Mouse (Mus musculus) heart, embryonic 16.5 days (tissue): ENCODE measurements around the gene Dmc1. TPM values are rescaled to one million over a fixed set of nuclear protein-coding genes. Genes with fewer than 3 reads are reported as not detected.

ENCODE experiments used
- ATAC-seq: fragments of 200-750 bp; cut with Nextera tagmentation; replicated peaks from 2 replicates; pipeline ENCODE4 v1.8.0; 2017; ENCODE audit warnings: moderate number of reproducible peaks; ENCODE audit not compliant: insufficient read depth, low FRiP score; ENCODE audit errors: extremely low read depth
- H3K27ac ChIP-seq: fragments of 300-500 bp; sonication (generic); 2 replicates; pipeline ENCODE4 v1.5.1; 2014; ENCODE audit warnings: mild to moderate bottlenecking, low read length, control low read depth, moderate library complexity
- H3K27me3 ChIP-seq: fragments of 300-500 bp; sonication (generic); 2 replicates; pipeline ENCODE4 v1.6.1; 2014; ENCODE audit warnings: low read length, mixed read lengths; ENCODE audit not compliant: control insufficient read depth, insufficient read depth
- H3K36me3 ChIP-seq: fragments of 300-500 bp; sonication (generic); 2 replicates; pipeline ENCODE4 v1.6.1; 2014; ENCODE audit not compliant: control insufficient read depth, insufficient read depth
- H3K4me1 ChIP-seq: fragments of 300-500 bp; sonication (generic); 2 replicates; pipeline ENCODE4 v1.6.1; 2014; ENCODE audit warnings: low read length, mixed read lengths; ENCODE audit not compliant: control insufficient read depth, insufficient read depth
- H3K4me2 ChIP-seq: fragments of 300-500 bp; sonication (generic); 2 replicates; pipeline ENCODE4 v1.6.1; 2014; ENCODE audit warnings: low read depth, mild to moderate bottlenecking, control low read depth, low read length
- H3K4me3 ChIP-seq: fragments of 300-500 bp; sonication (generic); 2 replicates; pipeline ENCODE4 v1.5.1; 2014; ENCODE audit warnings: mild to moderate bottlenecking, control low read depth, low read length
- H3K9ac ChIP-seq: fragments of 300-500 bp; sonication (generic); 2 replicates; pipeline ENCODE4 v1.6.1; 2014; ENCODE audit warnings: low read length, control low read depth
- H3K9me3 ChIP-seq: fragments of 300-500 bp; sonication (generic); replicated peaks from 2 replicates; pipeline ENCODE4 v1.6.1; 2016; ENCODE audit warnings: low read length; ENCODE audit not compliant: control insufficient read depth
- WGBS: fragments of 180-500 bp; shearing (Covaris S2); extraction: QIAGEN DNeasy Blood & Tissue Kit; methylation state at CpG from one replicate; pipeline ENCODE4 v1.1.7; 2014; 5-methylcytosine and 5-hydroxymethylcytosine counted together
- polyA plus RNA-seq: library from polyadenylated mRNA; unstranded; fragments of >200 nt; fragmentation: Nextera tagmentation; extraction: Ambion mirVana; gene quantifications from 2 replicates; pipeline ENCODE4 v1.2.1, GENCODE M21; 2015

The Dmc1 gene
- polyA plus RNA-seq, 1 experiment from 2014 or later = 1.3 TPM

DNA sequence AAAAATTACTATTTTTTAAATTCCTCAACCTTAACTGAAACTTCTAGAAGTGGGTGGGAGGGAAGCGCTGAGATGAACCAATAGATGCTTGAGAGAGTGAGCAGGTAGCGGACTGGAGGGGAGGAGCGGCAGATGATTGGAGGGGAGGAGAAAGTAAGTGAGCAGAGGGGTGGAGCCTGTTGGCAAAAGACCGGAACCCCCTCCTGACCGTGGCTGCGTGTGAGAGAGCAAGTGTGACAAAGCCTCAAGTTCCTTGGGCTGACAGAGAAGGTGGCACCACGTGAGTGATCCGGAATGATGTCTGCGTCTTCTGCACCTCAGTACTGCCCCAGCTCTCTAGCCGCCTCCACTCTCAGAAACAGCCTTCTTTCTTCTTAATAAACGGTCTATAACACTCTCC lies 12.2 kb upstream of the Dmc1 start:
- H3K4me2 ChIP-seq = no peak overlapping the region
- no peak overlapping the region for H3K27ac ChIP-seq
- no peaks in the 10 kb centered on the region for H3K4me1 ChIP-seq
- no peak for ATAC-seq
- no peak overlapping the region for H3K9ac ChIP-seq
- H3K9me3 ChIP-seq = no peaks in the 10 kb centered on the region
- 82% methylated on average over 11 of the region's 11 CpGs for WGBS
- H3K36me3 ChIP-seq = no peaks in the 10 kb centered on the region; the same call in 1 of the 2 replicates
- no peaks in the 10 kb centered on the region for H3K27me3 ChIP-seq
- no peak overlapping the region for H3K4me3 ChIP-seq

DNA sequence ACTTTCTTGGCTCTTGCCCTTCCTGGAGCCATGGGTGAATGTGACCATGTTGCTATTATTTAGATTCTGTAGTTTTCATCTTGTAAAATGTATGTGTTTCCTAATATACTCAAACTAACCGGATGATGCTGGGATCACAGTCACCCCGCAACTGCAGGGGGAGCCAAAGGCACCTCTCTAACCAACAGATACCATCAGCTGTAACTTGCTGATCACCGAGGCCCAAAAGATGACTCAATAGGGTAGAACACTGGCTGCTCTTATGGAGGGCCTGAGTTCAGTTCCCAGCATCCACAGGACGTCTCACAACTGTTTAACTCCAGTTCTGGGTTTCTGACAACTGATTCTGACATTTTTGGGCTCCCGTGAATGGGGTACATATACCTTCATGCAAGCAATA lies 11.8 kb upstream of the Dmc1 start:
- Histone ChIP-seq H3K4me1 (no peaks in the 10 kb centered on the region), H3K36me3 (no peaks in the 10 kb centered on the region; the same call in 1 of the 2 replicates), H3K4me3 (no peak overlapping the region), H3K4me2 (no peak overlapping the region), H3K9ac (no peak overlapping the region), H3K27ac (no peak overlapping the region), H3K9me3 (no peaks in the 10 kb centered on the region), H3K27me3 (no peaks in the 10 kb centered on the region)
- 80% methylated on average over 5 of the region's 5 CpGs for WGBS
- ATAC-seq = no peak

DNA sequence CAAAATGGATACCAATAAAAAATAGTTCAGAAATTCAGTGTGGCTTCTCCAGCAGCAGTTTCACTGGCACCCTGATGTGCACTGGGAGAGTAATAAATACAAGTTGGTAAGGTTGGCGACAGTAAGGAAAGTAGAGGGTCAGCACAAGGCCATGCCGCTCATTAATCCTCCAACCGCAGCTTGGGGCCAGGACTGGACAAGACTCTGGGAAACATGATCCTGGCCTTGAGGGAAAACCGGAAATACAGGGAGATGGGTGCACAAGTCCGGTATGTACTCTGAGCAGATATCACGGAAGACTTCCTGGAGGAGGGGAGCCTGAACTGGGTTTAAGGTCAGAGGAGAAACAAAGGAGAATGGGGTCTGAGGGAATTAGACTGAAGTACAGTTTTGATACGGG lies 10.6 kb upstream of the Dmc1 start:
- no peak for ATAC-seq
- H3K4me1 ChIP-seq = no peaks in the 10 kb centered on the region
- H3K27me3 ChIP-seq = no peaks in the 10 kb centered on the region
- WGBS = 74% methylated on average over 7 of the region's 7 CpGs
- H3K27ac ChIP-seq = no peak overlapping the region
- H3K9me3 ChIP-seq = no peaks in the 10 kb centered on the region
- no peak overlapping the region for H3K4me3 ChIP-seq
- H3K9ac ChIP-seq = no peak overlapping the region
- no peak overlapping the region for H3K4me2 ChIP-seq
- H3K36me3 ChIP-seq = no peaks in the 10 kb centered on the region; the same call in 1 of the 2 replicates

DNA sequence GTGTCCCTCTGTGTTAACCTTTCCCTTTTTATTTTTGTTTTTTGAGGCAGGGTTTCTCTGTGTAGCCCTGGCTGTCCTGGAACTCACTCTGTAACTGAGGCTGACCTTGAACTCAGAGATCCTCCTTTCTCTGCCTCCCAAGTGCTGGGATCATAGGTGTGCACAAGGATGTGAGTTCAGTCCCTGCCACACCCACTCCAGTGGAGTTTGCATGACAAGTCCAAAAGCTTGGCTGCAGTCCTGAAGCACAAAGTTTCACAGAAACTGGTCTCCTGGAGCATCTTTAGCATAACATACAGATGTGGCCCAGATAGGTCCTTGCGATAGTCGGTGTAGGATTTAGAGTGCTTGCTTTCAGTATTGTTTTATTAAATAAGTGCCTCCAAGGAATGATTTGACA lies 4.3 kb upstream of the Dmc1 start:
- Histone ChIP-seq H3K4me3 (no peak overlapping the region), H3K9me3 (no peaks in the 10 kb centered on the region)

DNA sequence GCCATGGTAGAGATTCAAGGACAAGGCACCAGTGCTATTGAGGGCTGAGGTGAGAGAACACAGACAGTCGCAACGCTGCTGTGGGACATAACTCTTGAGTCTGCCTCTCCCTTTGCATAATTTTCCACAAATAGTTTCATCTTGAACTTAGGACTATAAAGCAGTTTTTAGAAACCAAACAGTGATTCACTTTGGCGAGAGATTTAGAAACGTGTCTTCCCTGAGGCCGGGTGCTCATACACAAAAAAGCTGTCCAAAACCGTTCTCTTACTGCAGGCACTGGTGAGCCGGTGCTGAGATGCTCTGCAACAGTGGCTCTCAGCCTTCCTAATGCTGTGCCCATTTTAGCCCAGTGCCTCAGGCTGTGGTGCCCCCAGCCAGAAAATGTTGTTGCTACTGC lies 3.3 kb upstream of the Dmc1 start:
- Histone ChIP-seq H3K4me2 (no peak overlapping the region), H3K36me3 (no peaks in the 10 kb centered on the region; the same call in 1 of the 2 replicates), H3K27me3 (peaks cover 6% of the 10 kb centered on the region; the same call in 1 of the 2 replicates), H3K4me1 (peaks cover 7% of the 10 kb centered on the region), H3K9me3 (no peaks in the 10 kb centered on the region; the same call in 1 of the 2 replicates), H3K4me3 (no peak overlapping the region), H3K27ac (no peak overlapping the region), H3K9ac (no peak overlapping the region)
- 67% methylated on average over 7 of the region's 7 CpGs for WGBS
- no peak for ATAC-seq

More for the DNA sequence above, 4.3 kb upstream of the Dmc1 start:
- H3K27ac ChIP-seq = no peak overlapping the region
- peaks cover 3% of the 10 kb centered on the region; the same call in 1 of the 2 replicates for H3K27me3 ChIP-seq
- WGBS = 97% methylated on average over 2 of the region's 2 CpGs
- no peak overlapping the region for H3K9ac ChIP-seq
- H3K4me2 ChIP-seq = no peak overlapping the region
- H3K4me1 ChIP-seq = peaks cover 7% of the 10 kb centered on the region
- ATAC-seq = no peak
- no peaks in the 10 kb centered on the region; the same call in 1 of the 2 replicates for H3K36me3 ChIP-seq

DNA sequence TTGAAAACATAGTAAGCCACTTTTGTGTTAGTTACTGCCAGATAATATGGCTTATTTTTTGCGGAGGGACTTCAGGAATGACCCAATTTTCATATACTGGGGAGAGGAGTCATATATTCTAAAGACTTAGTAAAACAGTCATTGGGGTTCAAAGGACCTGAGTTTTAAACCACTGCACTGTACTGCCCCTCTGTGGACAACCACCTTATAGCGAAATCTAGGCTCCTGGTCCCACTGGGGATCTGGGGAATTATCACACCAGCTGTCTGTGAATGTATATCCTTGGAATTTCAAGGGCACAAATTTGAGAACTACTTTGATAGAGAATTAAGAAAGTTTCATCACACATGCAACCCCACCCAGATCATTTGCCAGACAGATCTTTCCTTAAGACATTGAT lies 2.8 kb upstream of the Dmc1 start:
- Histone ChIP-seq H3K4me2 (no peak overlapping the region), H3K27me3 (peaks cover 6% of the 10 kb centered on the region), H3K4me1 (peaks cover 7% of the 10 kb centered on the region), H3K27ac (no peak overlapping the region), H3K4me3 (no peak overlapping the region), H3K9ac (no peak overlapping the region), H3K36me3 (no peaks in the 10 kb centered on the region), H3K9me3 (peaks cover under 1% of the 10 kb centered on the region; the same call in 1 of the 2 replicates)
- 55% methylated on average over 2 of the region's 2 CpGs for WGBS
- ATAC-seq = no peak

DNA sequence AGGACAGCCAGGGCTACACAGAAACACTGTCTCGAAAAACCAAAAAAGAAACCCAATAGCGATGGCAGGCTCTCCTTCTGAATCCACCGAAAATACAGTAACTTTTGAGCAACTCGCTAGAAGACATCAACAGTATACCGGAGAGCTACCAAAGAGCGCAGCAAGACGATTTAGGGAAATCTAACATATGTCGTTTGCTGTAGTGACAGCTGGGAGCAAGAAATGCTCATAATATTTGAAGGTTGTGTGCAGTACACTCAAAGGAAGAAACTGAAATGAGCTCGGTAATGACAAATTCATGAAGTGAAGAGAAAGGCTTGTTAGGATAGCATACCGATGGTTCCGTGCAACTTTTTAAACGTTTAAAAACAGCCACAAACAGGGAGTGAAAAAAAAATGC lies 1.3 kb upstream of the Dmc1 start:
- 85% methylated on average over 12 of the region's 12 CpGs for WGBS
- Histone ChIP-seq H3K27me3 (peaks cover 6% of the 10 kb centered on the region), H3K36me3 (no peaks in the 10 kb centered on the region), H3K4me2 (no peak overlapping the region), H3K4me3 (no peak overlapping the region), H3K27ac (no peak overlapping the region), H3K9ac (no peak overlapping the region), H3K4me1 (peaks cover 7% of the 10 kb centered on the region), H3K9me3 (peaks cover 2% of the 10 kb centered on the region; the same call in 1 of the 2 replicates)
- no peak for ATAC-seq

DNA sequence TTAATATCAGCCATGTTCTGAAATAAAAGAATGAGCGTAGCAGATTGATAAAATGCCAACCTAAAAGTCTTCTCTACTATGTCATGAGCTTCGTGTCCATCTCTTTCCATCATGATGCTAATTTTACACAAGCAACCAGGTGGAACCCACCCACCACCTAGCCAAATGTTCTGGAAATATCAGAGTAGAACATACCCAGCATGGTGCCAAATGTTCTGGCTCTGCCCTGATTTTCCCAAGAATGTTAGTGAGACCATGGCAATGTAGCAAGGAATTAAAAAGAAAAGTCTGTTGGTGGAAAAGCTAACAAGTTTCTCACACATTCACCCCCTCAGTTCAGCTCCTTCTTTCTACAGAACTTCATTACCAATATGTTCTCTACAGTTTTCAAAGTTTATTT lies 4.7 kb downstream of the Dmc1 start:
- Histone ChIP-seq H3K27ac (no peak overlapping the region), H3K9ac (no peak overlapping the region), H3K4me3 (no peak overlapping the region), H3K4me2 (no peak overlapping the region), H3K36me3 (no peaks in the 10 kb centered on the region), H3K9me3 (peaks cover 2% of the 10 kb centered on the region; the same call in 1 of the 2 replicates), H3K27me3 (peaks cover 6% of the 10 kb centered on the region), H3K4me1 (peaks cover 5% of the 10 kb centered on the region)
- no peak for ATAC-seq
- 74% methylated on average over 2 of the region's 2 CpGs for WGBS

DNA sequence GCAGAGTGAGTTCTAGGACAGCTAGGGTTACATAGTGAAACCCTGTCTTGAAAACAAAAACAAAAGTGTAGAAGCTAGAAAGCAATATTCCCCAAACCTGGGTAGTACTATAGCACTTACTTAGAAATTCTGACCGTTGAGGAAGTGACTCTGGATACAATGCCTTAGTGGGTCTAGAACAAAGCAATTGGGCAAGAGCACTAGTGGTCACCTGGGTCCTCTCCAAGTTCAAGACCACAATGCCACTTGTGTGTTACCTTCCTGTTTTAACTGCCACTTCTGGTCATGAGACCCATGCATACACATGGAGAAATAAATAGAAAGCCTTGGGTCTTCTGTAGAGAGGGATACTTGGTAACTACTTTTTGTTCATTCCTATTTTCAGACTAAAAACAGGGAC lies 6.2 kb downstream of the Dmc1 start:
- 0 out of 2 replicates have a peak, but pooled peaks cover 2% of the 10 kb centered on the region for H3K9me3 ChIP-seq
- no peaks in the 10 kb centered on the region for H3K36me3 ChIP-seq
- no peak overlapping the region for H3K4me2 ChIP-seq
- no peak overlapping the region for H3K9ac ChIP-seq
- 83% methylated on average over 1 of the region's 1 CpGs for WGBS
- no peaks in the 10 kb centered on the region; the same call in 1 of the 2 replicates for H3K27me3 ChIP-seq
- H3K4me3 ChIP-seq = no peak overlapping the region
- no peak for ATAC-seq
- H3K27ac ChIP-seq = no peak overlapping the region
- no peaks in the 10 kb centered on the region for H3K4me1 ChIP-seq
